Mouse (Mus musculus): ENCODE measurements around the gene Fhod1.

- TF ChIP-seq POLR2A (IDR thresholded peaks at IDR 0.05; ENCODE audit: insufficient read length, low read depth) = no peak
- TF ChIP-seq POLR2AphosphoS2 (IDR thresholded peaks at IDR 0.05; ENCODE audit: insufficient read length, low read depth) = no peak
- no peak for TF ChIP-seq MAX (IDR thresholded peaks at IDR 0.05; ENCODE audit: low read depth)
- no peak for TF ChIP-seq USF1 (IDR thresholded peaks at IDR 0.05; ENCODE audit: low read depth)
- peak in 1 of 3 experiments; percentile 8 for TF ChIP-seq MYOG (IDR thresholded peaks at IDR 0.05; ENCODE audit: control insufficient read depth in 1 of 3, insufficient read depth in 1 of 3, insufficient read length in 2 of 3, low read depth in 2 of 3)
- TF ChIP-seq TCF12 (IDR thresholded peaks at IDR 0.05; ENCODE audit: insufficient read depth, poor library complexity, severe bottlenecking) = no peak
- no peak for TF ChIP-seq MYOD1 (IDR thresholded peaks at IDR 0.05; ENCODE audit: control insufficient read depth in 1 of 3, insufficient read length in 2 of 3, low read depth in 2 of 3)
- no peak for TF ChIP-seq REST (IDR thresholded peaks at IDR 0.05; ENCODE audit: insufficient read depth, insufficient read length)
Observed at GRCm38 (mm10) chr8:105387151-105387550, 39.4 kb upstream of the Fhod1 start.
